Mouse (Mus musculus) midbrain, embryonic 10.5 days (tissue): ENCODE data around the gene Rbm39. TPM values are rescaled to one million over a fixed set of nuclear protein-coding genes. Genes with fewer than 3 reads are reported as not detected.

ENCODE experiments used
- DNase-seq: peaks from one replicate; pipeline ENCODE4 v3.0.0-alpha.2; 2017; ENCODE audit warnings: low spot score
- H3K27ac ChIP-seq: fragments of 300-500 bp; sonication (generic); replicated peaks from 2 replicates; pipeline ENCODE4 v1.5.1; 2016; ENCODE audit warnings: mild to moderate bottlenecking
- H3K27me3 ChIP-seq: fragments of 300-500 bp; sonication (generic); 2 replicates; pipeline ENCODE4 v1.6.1; 2016; ENCODE audit warnings: low read depth, mild to moderate bottlenecking; ENCODE audit not compliant: poor library complexity, severe bottlenecking
- H3K36me3 ChIP-seq: fragments of 300-500 bp; sonication (generic); 2 replicates; pipeline ENCODE4 v1.6.1; 2016; ENCODE audit warnings: mild to moderate bottlenecking, moderate library complexity
- H3K4me1 ChIP-seq: fragments of 300-500 bp; sonication (generic); 2 replicates; pipeline ENCODE4 v1.6.1; 2016
- H3K4me3 ChIP-seq: fragments of 300-500 bp; sonication (generic); 2 replicates; pipeline ENCODE4 v1.5.1; 2016; ENCODE audit warnings: mild to moderate bottlenecking, moderate library complexity
- H3K9me3 ChIP-seq: fragments of 300-500 bp; sonication (generic); replicated peaks from 2 replicates; pipeline ENCODE4 v1.6.1; 2016; ENCODE audit warnings: mild to moderate bottlenecking
- WGBS: fragments of 180-500 bp; shearing (Covaris S2); methylation state at CpG from one replicate; pipeline ENCODE4 v1.1.7; 2016; 5-methylcytosine and 5-hydroxymethylcytosine counted together
- polyA plus RNA-seq: library from polyadenylated mRNA; unstranded; fragments of >200 nt; fragmentation: Nextera tagmentation; extraction: Ambion mirVana; gene quantifications from 2 replicates; pipeline ENCODE4 v1.2.1, GENCODE M21; 2016

Gene Rbm39
- 584 and 587 TPM in 2 replicates for polyA plus RNA-seq

GRCm38 (mm10) chr2:156180094-156180821 lies at the start of gene Rbm39:
Rbm39 (minus strand) TSS chr2:156180238.
- Histone ChIP-seq H3K4me1 (peaks cover 37% of the 10 kb centered on the region), H3K27me3 (no peaks in the 10 kb centered on the region), H3K36me3 (peaks cover 37% of the 10 kb centered on the region), H3K9me3 (no peaks in the 10 kb centered on the region), H3K27ac (peak within 1 kb of the TSS; percentile 100), H3K4me3 (peak within 1 kb of the TSS; percentile 100)
- under 1% methylated on average over 47 of the region's 47 CpGs for WGBS
- peak; percentile 100 for DNase-seq

DNA sequence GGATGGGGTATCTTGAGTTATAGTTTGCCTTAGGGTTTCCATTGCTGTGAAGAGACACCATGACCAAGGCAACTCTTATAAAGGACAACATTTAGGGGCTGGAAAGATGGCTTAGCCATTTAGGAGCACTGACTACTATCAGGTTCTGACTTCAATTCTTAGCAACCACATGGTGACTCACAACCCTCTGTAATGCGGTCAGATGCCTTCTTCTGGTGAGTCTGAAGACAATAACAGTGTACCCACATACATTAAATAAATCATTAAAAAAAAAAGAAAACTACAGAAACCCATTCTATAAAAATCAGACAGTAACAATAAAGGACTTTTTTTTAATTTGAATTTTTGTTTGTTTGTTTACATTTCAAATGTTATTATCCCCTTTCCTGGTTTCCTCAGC lies 49.1 kb upstream of the Rbm39 start:
- no peaks in the 10 kb centered on the region for H3K9me3 ChIP-seq

GRCm38 (mm10) chr2:156227689-156228088 lies 47.7 kb upstream of the Rbm39 start:
- H3K36me3 ChIP-seq: peaks cover 96% of the 10 kb centered on the region
- no peaks in the 10 kb centered on the region for H3K9me3 ChIP-seq
- H3K4me3 ChIP-seq: no peak overlapping the region
- H3K27me3 ChIP-seq: no peaks in the 10 kb centered on the region
- DNase-seq: no peak
- no peaks in the 10 kb centered on the region for H3K4me1 ChIP-seq
- 95% methylated on average over 1 of the region's 1 CpGs for WGBS
- no peak overlapping the region for H3K27ac ChIP-seq

More for the DNA sequence above, 49.1 kb upstream of the Rbm39 start:
- Histone ChIP-seq H3K36me3 (peaks cover 97% of the 10 kb centered on the region), H3K27ac (no peak overlapping the region), H3K4me3 (no peak overlapping the region), H3K27me3 (no peaks in the 10 kb centered on the region), H3K4me1 (no peaks in the 10 kb centered on the region)
- 91% methylated on average over 1 of the region's 1 CpGs for WGBS
- no peak for DNase-seq

- DNase-seq: no peak
- Histone ChIP-seq H3K4me3 (no peak overlapping the region), H3K27me3 (no peaks in the 10 kb centered on the region), H3K9me3 (no peaks in the 10 kb centered on the region), H3K27ac (no peak overlapping the region), H3K4me1 (no peaks in the 10 kb centered on the region), H3K36me3 (peaks cover 83% of the 10 kb centered on the region)
- WGBS: 93% methylated on average over 5 of the region's 5 CpGs
These were observed 44.0 kb upstream of the Rbm39 start for GRCm38 (mm10) chr2:156224043-156224442.

DNA sequence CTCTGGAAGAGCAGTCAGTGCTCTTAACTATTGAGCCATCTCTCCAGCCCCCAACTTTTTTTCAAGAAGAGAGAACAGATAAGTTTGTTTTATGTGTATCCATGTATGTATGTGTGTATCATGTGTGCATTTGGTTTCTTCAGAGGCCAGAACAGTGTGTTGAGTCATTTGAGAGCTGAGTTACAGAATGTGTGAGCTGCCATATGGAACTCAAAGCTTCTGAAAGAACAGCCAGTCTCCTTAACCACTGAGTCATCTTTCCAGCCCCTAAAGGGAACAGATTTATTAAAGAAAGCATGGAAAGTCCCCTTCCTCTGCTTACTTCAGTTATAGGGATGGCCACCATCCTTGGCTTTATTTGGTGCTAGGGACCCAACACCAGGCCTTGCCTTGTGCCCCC lies 42.1 kb upstream of the Rbm39 start:
- Histone ChIP-seq H3K4me1 (no peaks in the 10 kb centered on the region), H3K9me3 (no peaks in the 10 kb centered on the region), H3K36me3 (peaks cover 77% of the 10 kb centered on the region), H3K27me3 (no peaks in the 10 kb centered on the region), H3K4me3 (no peak overlapping the region), H3K27ac (no peak overlapping the region)
- no peak for DNase-seq

GRCm38 (mm10) chr2:156217786-156218185 lies 37.7 kb upstream of the Rbm39 start:
- 64% methylated on average over 1 of the region's 1 CpGs for WGBS
- DNase-seq: no peak
- no peak overlapping the region for H3K27ac ChIP-seq
- no peaks in the 10 kb centered on the region for H3K9me3 ChIP-seq
- no peak overlapping the region for H3K4me3 ChIP-seq
- H3K4me1 ChIP-seq: no peaks in the 10 kb centered on the region
- peaks cover 59% of the 10 kb centered on the region for H3K36me3 ChIP-seq
- no peaks in the 10 kb centered on the region for H3K27me3 ChIP-seq

DNA sequence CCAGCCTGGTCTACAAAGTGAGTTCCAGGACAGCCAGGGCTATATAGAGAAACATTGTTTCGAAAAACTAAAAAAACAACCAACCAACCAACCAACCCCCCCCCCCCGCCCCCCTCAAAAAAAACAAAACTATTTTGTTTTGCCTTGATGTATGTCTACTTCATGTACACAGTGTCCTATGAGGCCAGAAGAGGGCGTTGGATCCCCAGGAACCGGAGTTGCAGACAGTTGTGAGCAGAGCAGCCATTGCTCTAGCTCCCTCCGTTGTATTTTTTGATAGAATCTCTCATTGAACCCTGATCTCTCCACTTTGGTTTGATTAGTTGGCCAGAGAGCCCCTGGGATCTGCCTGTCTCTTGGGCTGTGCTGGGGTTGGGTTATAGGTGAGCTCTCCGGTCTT lies 23.9 kb upstream of the Rbm39 start:
- Histone ChIP-seq H3K36me3 (peaks cover 91% of the 10 kb centered on the region), H3K4me1 (peaks cover 7% of the 10 kb centered on the region), H3K27me3 (no peaks in the 10 kb centered on the region), H3K9me3 (no peaks in the 10 kb centered on the region; the same call in 1 of the 2 replicates), H3K27ac (no peak overlapping the region), H3K4me3 (no peak overlapping the region)
- DNase-seq: no peak
- WGBS: 93% methylated on average over 6 of the region's 6 CpGs

GRCm38 (mm10) chr2:156202848-156203437 lies 22.9 kb upstream of the Rbm39 start:
- Histone ChIP-seq H3K4me3 (no peak overlapping the region), H3K36me3 (peaks cover 88% of the 10 kb centered on the region), H3K27me3 (no peaks in the 10 kb centered on the region), H3K27ac (no peak overlapping the region), H3K4me1 (peaks cover 15% of the 10 kb centered on the region), H3K9me3 (no peaks in the 10 kb centered on the region; the same call in 1 of the 2 replicates)
- WGBS: 91% methylated on average over 3 of the region's 3 CpGs
- DNase-seq: no peak

GRCm38 (mm10) chr2:156201486-156201885 lies 21.4 kb upstream of the Rbm39 start:
- 93% methylated on average over 4 of the region's 4 CpGs for WGBS
- peaks cover 76% of the 10 kb centered on the region for H3K36me3 ChIP-seq
- peaks cover 22% of the 10 kb centered on the region for H3K4me1 ChIP-seq
- no peak overlapping the region for H3K4me3 ChIP-seq
- H3K27me3 ChIP-seq: no peaks in the 10 kb centered on the region
- no peaks in the 10 kb centered on the region; the same call in 1 of the 2 replicates for H3K9me3 ChIP-seq
- DNase-seq: no peak
- no peak overlapping the region for H3K27ac ChIP-seq

- no peak for DNase-seq
- H3K9me3 ChIP-seq: no peaks in the 10 kb centered on the region; the same call in 1 of the 2 replicates
- peaks cover 62% of the 10 kb centered on the region for H3K36me3 ChIP-seq
- H3K4me3 ChIP-seq: no peak overlapping the region; the same call in 1 of the 2 replicates
- no peak overlapping the region for H3K27ac ChIP-seq
- peaks cover 33% of the 10 kb centered on the region for H3K4me1 ChIP-seq
- 84% methylated on average over 3 of the region's 3 CpGs for WGBS
- no peaks in the 10 kb centered on the region for H3K27me3 ChIP-seq
These were observed 19.9 kb upstream of the Rbm39 start for GRCm38 (mm10) chr2:156199944-156200343.

DNA sequence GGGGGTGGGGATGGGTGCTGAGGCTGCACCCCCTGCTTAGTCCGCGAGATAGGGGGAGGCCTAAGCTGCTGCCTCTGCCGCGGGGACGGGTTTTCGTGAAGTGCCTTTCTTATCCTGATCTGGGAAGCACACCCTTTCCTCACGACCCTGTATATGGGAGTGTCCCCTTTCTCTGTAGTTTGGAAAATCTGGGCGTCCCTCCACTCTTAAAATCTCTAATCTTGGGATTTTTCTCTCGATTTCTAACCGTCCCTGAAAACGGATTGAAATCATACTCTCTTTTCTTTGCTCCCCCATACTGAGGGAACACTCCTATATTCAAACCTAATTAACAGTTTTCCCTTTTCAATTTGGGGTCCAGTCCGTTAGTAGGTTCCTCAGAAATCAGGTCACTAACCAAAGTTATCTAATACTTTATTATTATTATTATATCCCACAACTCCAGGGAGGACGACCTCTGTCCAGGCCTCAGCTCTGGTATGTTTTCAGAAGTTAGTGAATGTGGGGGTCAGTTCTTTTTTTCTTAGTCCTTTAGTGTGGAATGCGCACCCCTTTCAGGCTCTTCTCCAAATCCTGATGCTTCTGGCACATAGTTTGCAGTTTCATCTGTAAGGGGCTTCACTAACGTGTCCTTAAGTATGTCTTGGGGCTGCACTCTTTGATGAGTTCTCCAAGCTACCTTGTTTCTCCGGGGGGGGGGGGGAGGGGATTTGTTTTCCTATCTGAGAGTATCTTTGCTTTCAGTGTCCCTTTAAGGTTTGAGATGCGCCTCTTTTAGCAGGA lies 17.3 kb upstream of the Rbm39 start:
- peaks cover 34% of the 10 kb centered on the region for H3K4me1 ChIP-seq
- no peaks in the 10 kb centered on the region; the same call in 1 of the 2 replicates for H3K9me3 ChIP-seq
- 8% methylated on average over 17 of the region's 17 CpGs for WGBS
- peaks cover 37% of the 10 kb centered on the region for H3K36me3 ChIP-seq
- no peaks in the 10 kb centered on the region for H3K27me3 ChIP-seq
- H3K27ac ChIP-seq: peak overlapping the region; percentile 98
- DNase-seq: peak; percentile 13
- peak overlapping the region; percentile 79 for H3K4me3 ChIP-seq

DNA sequence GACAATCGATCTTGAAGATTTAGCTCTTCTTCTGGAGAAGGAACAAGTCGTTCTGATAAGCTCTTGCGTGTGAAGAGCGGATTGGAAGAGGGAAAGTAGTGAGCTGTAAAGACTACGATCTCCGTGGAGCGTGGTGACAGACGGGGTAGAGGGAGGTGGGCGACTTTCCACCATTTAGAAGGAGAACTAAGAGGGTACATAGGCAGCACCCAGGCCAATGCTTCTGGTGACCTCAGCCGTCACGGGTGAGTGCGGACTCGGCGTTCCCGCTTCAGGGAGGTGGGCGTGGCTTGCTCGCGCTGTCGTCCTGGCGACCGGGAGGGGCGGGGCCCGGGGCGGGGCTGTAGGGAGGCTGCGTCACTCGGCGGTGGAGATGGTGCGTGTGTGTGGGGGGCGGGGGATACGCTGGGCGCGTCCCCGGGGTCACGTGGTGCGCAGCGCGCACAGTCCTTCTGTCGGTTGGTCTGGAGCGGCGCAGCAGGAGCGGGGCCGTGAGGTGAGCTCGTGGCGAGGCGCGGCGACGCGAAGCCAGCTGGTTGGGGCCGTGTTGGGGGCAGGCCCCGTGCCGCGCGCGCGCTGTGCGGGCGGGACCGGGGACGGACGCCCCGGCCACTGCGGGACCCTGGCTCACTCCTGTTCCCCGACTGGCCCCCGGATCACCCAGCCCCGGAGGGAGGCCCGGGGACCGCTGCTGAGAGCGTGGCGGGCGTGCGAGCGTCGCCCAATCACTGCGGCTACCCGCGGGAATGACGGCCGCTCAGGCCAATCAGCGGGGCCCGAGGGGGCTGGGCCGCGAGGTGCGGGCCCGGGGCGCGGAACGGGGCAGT lies 16.5 kb upstream of the Rbm39 start, which contains the start of gene Phf20:
TSS of gene Phf20 (plus strand) at position 165 of the 827 bp plus-strand sequence.
- H3K9me3 ChIP-seq: no peaks in the 10 kb centered on the region; the same call in 1 of the 2 replicates
- DNase-seq: peak; percentile 99
- H3K27me3 ChIP-seq: no peaks in the 10 kb centered on the region
- H3K4me1 ChIP-seq: peaks cover 34% of the 10 kb centered on the region
- H3K36me3 ChIP-seq: peaks cover 29% of the 10 kb centered on the region
- peak within 1 kb of the TSS; percentile 79 for H3K4me3 ChIP-seq
- H3K27ac ChIP-seq: peak within 1 kb of the TSS; percentile 98
- under 1% methylated on average over 78 of the region's 88 CpGs for WGBS
